ENCODE assay signal across 8 mouse cellular contexts in the genomic region with DNA sequence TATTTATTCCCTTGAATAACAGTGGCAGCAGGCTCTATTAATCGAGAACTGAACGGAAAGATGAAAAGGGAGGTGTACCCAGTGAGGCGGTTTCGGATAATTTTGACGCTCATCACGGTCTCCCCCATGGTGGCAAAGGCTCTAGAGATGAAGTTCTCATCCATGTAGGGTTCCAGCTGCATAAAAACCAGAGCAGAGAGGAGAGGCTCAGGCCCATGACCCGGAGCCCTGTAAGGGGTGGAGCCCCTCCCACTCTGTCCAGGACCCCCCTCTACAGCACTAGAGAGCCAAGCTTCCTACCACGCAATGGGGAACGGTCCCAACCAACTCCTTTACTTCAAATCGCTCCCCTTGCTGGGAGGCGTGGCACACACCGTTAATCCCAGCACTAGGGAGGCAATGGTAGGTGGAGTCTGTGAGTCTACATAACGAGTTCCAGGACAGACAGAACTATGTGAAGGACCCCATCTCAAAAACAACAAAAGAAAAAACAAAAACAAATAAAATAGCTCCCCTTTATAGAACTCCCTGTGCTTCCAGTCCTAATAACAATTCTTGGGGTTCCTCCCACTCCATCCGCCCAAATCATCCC. TPM values are rescaled to one million over a fixed set of nuclear protein-coding genes. Genes with fewer than 3 reads are reported as not detected.
A peak's percentile ranks its signal among the peaks of the same experiment; 100 is the strongest.
DNase-seq lines count a peak whose midpoint lies in the region; ATAC-seq and TF ChIP-seq lines count a peak whose summit lies in the region.

No protein-coding gene starts in this region.

- no peak for TF ChIP-seq CTCF in gastrocnemius, adult 2 months (IDR thresholded peaks at IDR 0.05)

- H3K36me3 ChIP-seq in forebrain, embryonic 12.5 days (replicated peaks): peaks cover 46% of the 10 kb centered on the region
- peaks cover 58% of the 10 kb centered on the region for H3K36me3 ChIP-seq in liver, embryonic 12.5 days

- peaks cover 11% of the 10 kb centered on the region for H3K4me1 ChIP-seq in forebrain, embryonic 12.5 days
- H3K4me1 ChIP-seq in liver, embryonic 12.5 days: peaks cover 24% of the 10 kb centered on the region

- no peak for ATAC-seq in forebrain, embryonic 12.5 days (ENCODE audit: low FRiP score)
- no peak for ATAC-seq in liver, embryonic 12.5 days

- H3K9ac ChIP-seq in forebrain, embryonic 12.5 days: peak overlapping the region; percentile 87
- peak overlapping the region; percentile 87 for H3K9ac ChIP-seq in liver, embryonic 12.5 days

- no peak for DNase-seq in gastrocnemius, adult 2 months
- no peak for DNase-seq in gastrocnemius, adult 8-10 months (ENCODE audit: low spot score in 2 of 2)
- peak; percentile 12 for DNase-seq in 416B (ENCODE audit: low read depth)
- no peak for DNase-seq in thymus, postnatal 10 days (ENCODE audit: low spot score in 2 of 2)
- no peak for DNase-seq in layer of hippocampus, adult 11-12 months (ENCODE audit: low spot score)
- no peak for DNase-seq in cerebellum, adult 8-10 months

- H3K9me3 ChIP-seq in forebrain, embryonic 12.5 days: no peaks in the 10 kb centered on the region
- H3K9me3 ChIP-seq in liver, embryonic 12.5 days (replicated peaks): no peaks in the 10 kb centered on the region

- H3K4me3 ChIP-seq in gastrocnemius, adult 2 months: peak overlapping the region; percentile 96
- peak overlapping the region; percentile 75 for H3K4me3 ChIP-seq in forebrain, embryonic 12.5 days (replicated peaks)
- H3K4me3 ChIP-seq in liver, embryonic 12.5 days: peak overlapping the region; percentile 75

- H3K27ac ChIP-seq in gastrocnemius, adult 2 months: peak overlapping the region; percentile 96
- peak overlapping the region; percentile 85; the same call in 1 of the 2 replicates for H3K27ac ChIP-seq in forebrain, embryonic 12.5 days
- H3K27ac ChIP-seq in liver, embryonic 12.5 days: peak overlapping the region; percentile 93

- H3K27me3 ChIP-seq in forebrain, embryonic 12.5 days: no peaks in the 10 kb centered on the region
- H3K27me3 ChIP-seq in liver, embryonic 12.5 days (replicated peaks): no peaks in the 10 kb centered on the region

- peak overlapping the region; percentile 76 for H3K4me2 ChIP-seq in forebrain, embryonic 12.5 days
- H3K4me2 ChIP-seq in liver, embryonic 12.5 days: peak overlapping the region; percentile 96

- WGBS in forebrain, embryonic 12.5 days: 41% methylated on average over 14 of the region's 14 CpGs
- WGBS in liver, embryonic 12.5 days (ENCODE audit: insufficient replicate concordance): 43% methylated on average over 14 of the region's 14 CpGs

- intact Hi-C loops in gastrocnemius, adult 2 months (cut with DNase I): loop anchor here (2.0 kb wide), 1 partner anchor 20 kb away; no protein-coding TSS in a partner anchor

RNA-seq across cellular contexts. Expression of a gene that starts 0.9 kb away (rescaled TPM):
- 10 to 100 TPM; 10.4 to 11.7 TPM for total RNA-seq in gastrocnemius, adult 2 months (2021)
- 10 to 100 TPM in 3 of 4 experiments, 1 to 10 TPM in 1; 9.4 to 13.4 (median 11.1) TPM for total RNA-seq in gastrocnemius, adult 8-10 months (2022)
- polyA plus RNA-seq in forebrain, embryonic 12.5 days (2016; fragmentation: Nextera tagmentation; extraction: Ambion mirVana): 77.8 and 88.3 TPM in 2 replicates
- polyA plus RNA-seq in liver, embryonic 12.5 days (2016; fragmentation: Nextera tagmentation; extraction: Ambion mirVana): 48.2 and 50.8 TPM in 2 replicates

RNA-seq across cellular contexts. Expression of a gene that starts 24.9 kb away (rescaled TPM):
- total RNA-seq in gastrocnemius, adult 2 months (2021): 1 to 10 TPM; 7.7 to 7.8 TPM
- total RNA-seq in gastrocnemius, adult 8-10 months (2022): 1 to 10 TPM; 4.8 to 8.4 (median 8.1) TPM
- 103 and 109 TPM in 2 replicates for polyA plus RNA-seq in forebrain, embryonic 12.5 days (2016; fragmentation: Nextera tagmentation; extraction: Ambion mirVana)
- polyA plus RNA-seq in liver, embryonic 12.5 days (2016; fragmentation: Nextera tagmentation; extraction: Ambion mirVana): 91.9 and 102 TPM in 2 replicates

RNA-seq across cellular contexts. Expression of a gene that starts 25.3 kb away (rescaled TPM):
- under 1 TPM in 1 of 2 experiments, not detected in 1; 0.33 TPM for total RNA-seq in gastrocnemius, adult 2 months (2021)
- 1 to 10 TPM in 1 of 4 experiments, under 1 TPM in 1, not detected in 2; 0.58 to 1.5 TPM for total RNA-seq in gastrocnemius, adult 8-10 months (2022)
- 0.78 and 0.82 TPM in 2 replicates for polyA plus RNA-seq in forebrain, embryonic 12.5 days (2016; fragmentation: Nextera tagmentation; extraction: Ambion mirVana)
- polyA plus RNA-seq in liver, embryonic 12.5 days (2016; fragmentation: Nextera tagmentation; extraction: Ambion mirVana): 0.61 and 1.0 TPM in 2 replicates

RNA-seq across cellular contexts. Expression of a gene that starts 54.3 kb away (rescaled TPM):
- 10 to 100 TPM; 34.7 to 38.4 TPM for total RNA-seq in gastrocnemius, adult 2 months (2021)
- total RNA-seq in gastrocnemius, adult 8-10 months (2022): 10 to 100 TPM; 35.4 to 47.2 (median 38.4) TPM
- polyA plus RNA-seq in forebrain, embryonic 12.5 days (2016; fragmentation: Nextera tagmentation; extraction: Ambion mirVana): 61.0 and 61.2 TPM in 2 replicates
- polyA plus RNA-seq in liver, embryonic 12.5 days (2016; fragmentation: Nextera tagmentation; extraction: Ambion mirVana): 61.7 and 61.8 TPM in 2 replicates
